ENCODE assay signal across 10 mouse cellular contexts in the genomic region with DNA sequence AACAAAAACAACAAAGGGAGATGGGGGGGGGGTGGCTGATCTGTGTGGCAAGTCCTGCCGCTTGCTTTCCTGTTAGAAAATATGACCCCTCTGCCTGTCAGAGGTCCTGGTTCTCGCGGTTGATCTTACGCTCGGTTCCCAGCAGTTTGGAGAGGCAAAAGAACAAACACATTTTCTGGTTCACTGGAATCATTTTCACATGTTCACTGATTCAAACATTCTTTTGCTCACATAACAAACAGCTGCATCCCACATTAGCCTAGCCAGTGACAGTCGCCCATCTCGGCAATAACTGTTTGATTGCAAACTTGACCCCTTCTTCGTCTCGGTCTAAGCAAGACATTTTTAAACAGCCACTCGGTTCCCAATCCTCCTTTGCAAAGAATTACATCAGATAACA.
A peak's percentile ranks its signal among the peaks of the same experiment; 100 is the strongest.
DNase-seq lines count a peak whose midpoint lies in the region; ATAC-seq and TF ChIP-seq lines count a peak whose summit lies in the region.
"Had no signal": no experiment of that assay in that cellular context is flagged by ENCODE, and none has a peak within 500 bp of the region (broad histone marks: within the 10 kb centered on the region; RNA-seq: fewer than 3 reads in every experiment).

No protein-coding gene starts in this region.

- H3K4me3 ChIP-seq in layer of hippocampus, adult 2 months: no peak overlapping the region; the same call in 1 of the 2 replicates
- no peak overlapping the region for H3K4me3 ChIP-seq in forebrain, embryonic 12.5 days (replicated peaks)
- H3K4me3 ChIP-seq: heart, embryonic 13.5 days had no signal

- H3K9me3 ChIP-seq in forebrain, embryonic 12.5 days: no peaks in the 10 kb centered on the region
- H3K9me3 ChIP-seq: heart, embryonic 13.5 days had no signal

- peak overlapping the region; percentile 90 for H3K27ac ChIP-seq in layer of hippocampus, adult 2 months
- peak overlapping the region; percentile 33 for H3K27ac ChIP-seq in forebrain, embryonic 12.5 days
- H3K27ac ChIP-seq: heart, embryonic 13.5 days had no signal

- TF ChIP-seq CTCF in layer of hippocampus, adult 2 months (conservative IDR thresholded peaks at IDR 0.05): no peak

- H3K4me2 ChIP-seq in forebrain, embryonic 12.5 days: peak overlapping the region; percentile 32
- H3K4me2 ChIP-seq: heart, embryonic 13.5 days had no signal

- H3K27me3 ChIP-seq in forebrain, embryonic 12.5 days: 0 out of 2 replicates have a peak, but pooled peaks cover 6% of the 10 kb centered on the region

- no peak for ATAC-seq in forebrain, embryonic 12.5 days (ENCODE audit: low FRiP score)

- H3K4me1 ChIP-seq in forebrain, embryonic 12.5 days: peaks cover 63% of the 10 kb centered on the region

- no peak overlapping the region for H3K9ac ChIP-seq in forebrain, embryonic 12.5 days
- H3K9ac ChIP-seq: heart, embryonic 13.5 days had no signal

- WGBS in forebrain, embryonic 12.5 days: 4% methylated on average over 10 of the region's 10 CpGs

- no peak for DNase-seq in layer of hippocampus, adult 2 months (ENCODE audit: low spot score in 2 of 2)
- DNase-seq in layer of hippocampus, adult 9-11 months: no peak
- DNase-seq in mesoderm, embryonic 11.5 days (ENCODE audit: low read depth, low spot score): peak; percentile 45
- DNase-seq in retina, embryonic 14.5 days (ENCODE audit: low spot score): peak; percentile 79
- no peak for DNase-seq in T-cell, adult 2 months (ENCODE audit: low spot score)
- DNase-seq in heart, adult 9 months (ENCODE audit: low spot score in 2 of 2): no peak
- DNase-seq in layer of hippocampus, adult 18-20 months (ENCODE audit: low spot score in 2 of 2): no peak
- DNase-seq: thymus, adult 18-20 months had no signal

- H3K36me3 ChIP-seq in forebrain, embryonic 12.5 days (replicated peaks): peaks cover 22% of the 10 kb centered on the region
- H3K36me3 ChIP-seq: heart, embryonic 13.5 days had no signal

Comparison
In these comparisons a context has a peak if more than half of its experiments do, and no peak if none do; other contexts are left out.
1. DNase-seq: peak in mesoderm, embryonic 11.5 days (single experiment) and retina, embryonic 14.5 days (single experiment); none in layer of hippocampus, adult 2 months (0 of 2), layer of hippocampus, adult 9-11 months (single experiment), T-cell, adult 2 months (single experiment), heart, adult 9 months (0 of 2) and layer of hippocampus, adult 18-20 months (0 of 2).